Mouse (Mus musculus) stomach, embryonic 14.5 days (tissue): ENCODE results near the gene Patj. TPM values are rescaled to one million over a fixed set of nuclear protein-coding genes. Genes with fewer than 3 reads are reported as not detected.
A peak's percentile ranks its signal among the peaks of the same experiment; 100 is the strongest.

ENCODE experiments used
- ATAC-seq: fragments of 200-750 bp; cut with Nextera tagmentation; 2 replicates; pipeline ENCODE4 v1.8.0; 2017; ENCODE audit warnings: low read depth, moderate TSS enrichment; ENCODE audit not compliant: insufficient number of reproducible peaks, insufficient read depth, low FRiP score
- H3K27ac ChIP-seq: fragments of 300-500 bp; sonication (generic); 2 replicates; pipeline ENCODE4 v1.5.1; 2014; ENCODE audit warnings: mild to moderate bottlenecking, low read length, moderate library complexity, mixed read lengths
- H3K27me3 ChIP-seq: fragments of 300-500 bp; sonication (generic); 2 replicates; pipeline ENCODE4 v1.6.1; 2014; ENCODE audit warnings: low read length, control low read depth, mixed read lengths; ENCODE audit not compliant: control insufficient read depth, insufficient read depth
- H3K36me3 ChIP-seq: fragments of 300-500 bp; sonication (generic); 2 replicates; pipeline ENCODE4 v1.6.1; 2014; ENCODE audit warnings: mild to moderate bottlenecking, control low read depth, low read length, moderate library complexity, mixed read lengths; ENCODE audit not compliant: control insufficient read depth, insufficient read depth
- H3K4me1 ChIP-seq: fragments of 300-500 bp; sonication (generic); 2 replicates; pipeline ENCODE4 v1.6.1; 2014; ENCODE audit warnings: low read length, control low read depth, mixed read lengths; ENCODE audit not compliant: control insufficient read depth, insufficient read depth
- H3K4me2 ChIP-seq: fragments of 300-500 bp; sonication (generic); replicated peaks from 2 replicates; pipeline ENCODE4 v1.6.1; 2014; ENCODE audit warnings: low read depth, low read length, control low read depth
- H3K4me3 ChIP-seq: fragments of 300-500 bp; sonication (generic); 2 replicates; pipeline ENCODE4 v1.5.1; 2014; ENCODE audit warnings: low read depth, low read length, control low read depth
- H3K9ac ChIP-seq: fragments of 300-500 bp; sonication (generic); replicated peaks from 2 replicates; pipeline ENCODE4 v1.6.1; 2014; ENCODE audit warnings: low read depth, mild to moderate bottlenecking, control low read depth, low read length, moderate library complexity, mixed read lengths
- H3K9me3 ChIP-seq: fragments of 300-500 bp; sonication (generic); 2 replicates; pipeline ENCODE4 v1.6.1; 2016; ENCODE audit warnings: low read depth, low read length, control low read depth; ENCODE audit not compliant: control insufficient read depth
- WGBS: fragments of 180-500 bp; shearing (Covaris S2); extraction: QIAGEN DNeasy Blood & Tissue Kit; methylation state at CpG from one replicate; pipeline ENCODE4 v1.1.7; 2014; 5-methylcytosine and 5-hydroxymethylcytosine counted together
- polyA plus RNA-seq: library from polyadenylated mRNA; unstranded; fragments of >200 nt; fragmentation: Nextera tagmentation; extraction: Ambion mirVana; gene quantifications from 2 replicates; pipeline ENCODE4 v1.2.1, GENCODE M21; 2014

The Patj gene
- polyA plus RNA-seq, 1 experiment from 2014 or later = 28.0 TPM

- peaks cover 6% of the 10 kb centered on the region; the same call in 1 of the 2 replicates for H3K4me1 ChIP-seq
- H3K4me2 ChIP-seq = peak within 1 kb of the TSS; percentile 68
- no peak within 1 kb of the TSS for H3K27ac ChIP-seq
- no peaks in the 10 kb centered on the region for H3K9me3 ChIP-seq
- H3K36me3 ChIP-seq = no peaks in the 10 kb centered on the region
- no peak within 1 kb of the TSS; the same call in 1 of the 2 replicates for H3K9ac ChIP-seq
- H3K27me3 ChIP-seq = no peaks in the 10 kb centered on the region
- WGBS = 13% methylated on average over 29 of the region's 29 CpGs
- peak; percentile 44; the same call in 1 of the 2 replicates for ATAC-seq
- peak within 1 kb of the TSS; percentile 28 for H3K4me3 ChIP-seq
These were observed 331.1 kb downstream of the Patj start, which contains the start of gene L1td1 for GRCm38 (mm10) chr4:98726590-98727237. Gene L1td1 (plus strand): TSS chr4:98726734.

- Histone ChIP-seq H3K9me3 (no peaks in the 10 kb centered on the region), H3K4me2 (peak overlapping the region; percentile 68), H3K36me3 (no peaks in the 10 kb centered on the region), H3K4me1 (peaks cover 6% of the 10 kb centered on the region; the same call in 1 of the 2 replicates), H3K9ac (no peak overlapping the region; the same call in 1 of the 2 replicates), H3K4me3 (peak overlapping the region; percentile 28), H3K27ac (no peak overlapping the region), H3K27me3 (no peaks in the 10 kb centered on the region)
- no peak for ATAC-seq
- WGBS = 6% methylated on average over 21 of the region's 21 CpGs
These were observed 331.8 kb downstream of the Patj start for GRCm38 (mm10) chr4:98727295-98727958.

- no peaks in the 10 kb centered on the region for H3K36me3 ChIP-seq
- ATAC-seq = no peak
- 3% methylated on average over 10 of the region's 10 CpGs for WGBS
- H3K9me3 ChIP-seq = no peaks in the 10 kb centered on the region
- H3K27ac ChIP-seq = no peak overlapping the region
- H3K4me2 ChIP-seq = peak overlapping the region; percentile 68
- H3K9ac ChIP-seq = no peak overlapping the region
- H3K27me3 ChIP-seq = no peaks in the 10 kb centered on the region
- peaks cover 6% of the 10 kb centered on the region; the same call in 1 of the 2 replicates for H3K4me1 ChIP-seq
- peak overlapping the region; percentile 28; the same call in 1 of the 2 replicates for H3K4me3 ChIP-seq
These were observed 332.4 kb downstream of the Patj start for GRCm38 (mm10) chr4:98727959-98728347.

- Histone ChIP-seq H3K27ac (no peak overlapping the region), H3K9me3 (no peaks in the 10 kb centered on the region), H3K36me3 (no peaks in the 10 kb centered on the region), H3K4me3 (no peak overlapping the region), H3K4me2 (no peak overlapping the region), H3K4me1 (peaks cover 6% of the 10 kb centered on the region; the same call in 1 of the 2 replicates), H3K9ac (no peak overlapping the region), H3K27me3 (no peaks in the 10 kb centered on the region)
- ATAC-seq = no peak
- WGBS = 55% methylated on average over 7 of the region's 7 CpGs
These were observed 333.1 kb downstream of the Patj start for GRCm38 (mm10) chr4:98728716-98729115.

- Histone ChIP-seq H3K9me3 (no peaks in the 10 kb centered on the region), H3K27ac (no peak overlapping the region), H3K9ac (no peak overlapping the region), H3K27me3 (no peaks in the 10 kb centered on the region), H3K4me2 (no peak overlapping the region), H3K4me3 (no peak overlapping the region), H3K4me1 (no peaks in the 10 kb centered on the region), H3K36me3 (no peaks in the 10 kb centered on the region)
- WGBS = 94% methylated on average over 16 of the region's 16 CpGs
- no peak for ATAC-seq
These were observed 338.1 kb downstream of the Patj start for GRCm38 (mm10) chr4:98733660-98734059.

- ATAC-seq = peak; percentile 42; the same call in 1 of the 2 replicates
- Histone ChIP-seq H3K4me1 (0 out of 2 replicates have a peak, but pooled peaks cover 2% of the 10 kb centered on the region), H3K27ac (no peak overlapping the region), H3K36me3 (no peaks in the 10 kb centered on the region), H3K9ac (no peak overlapping the region), H3K27me3 (no peaks in the 10 kb centered on the region), H3K4me3 (no peak overlapping the region), H3K9me3 (no peaks in the 10 kb centered on the region), H3K4me2 (no peak overlapping the region)
- 38% methylated on average over 2 of the region's 2 CpGs for WGBS
These were observed 344.2 kb downstream of the Patj start for GRCm38 (mm10) chr4:98739753-98740152.

- Histone ChIP-seq H3K27me3 (no peaks in the 10 kb centered on the region), H3K9me3 (no peaks in the 10 kb centered on the region), H3K4me1 (0 out of 2 replicates have a peak, but pooled peaks cover 2% of the 10 kb centered on the region), H3K36me3 (no peaks in the 10 kb centered on the region), H3K4me2 (no peak overlapping the region), H3K27ac (peak overlapping the region; percentile 30; the same call in 1 of the 2 replicates), H3K9ac (no peak overlapping the region), H3K4me3 (no peak overlapping the region)
- ATAC-seq = no peak
- WGBS = 49% methylated on average over 3 of the region's 3 CpGs
These were observed 347.8 kb downstream of the Patj start for GRCm38 (mm10) chr4:98743209-98743905.

GRCm38 (mm10) chr4:98743906-98744210 is 348.3 kb downstream of the Patj start:
- Histone ChIP-seq H3K4me1 (0 out of 2 replicates have a peak, but pooled peaks cover 2% of the 10 kb centered on the region), H3K4me2 (no peak overlapping the region), H3K9me3 (no peaks in the 10 kb centered on the region), H3K27me3 (no peaks in the 10 kb centered on the region), H3K9ac (no peak overlapping the region), H3K36me3 (no peaks in the 10 kb centered on the region), H3K27ac (peak overlapping the region; percentile 30; the same call in 1 of the 2 replicates), H3K4me3 (no peak overlapping the region)
- ATAC-seq = no peak
- WGBS = 20% methylated on average over 7 of the region's 7 CpGs
